Mouse (Mus musculus) hindbrain, embryonic 14.5 days (tissue): ENCODE results near the gene Pou2f1. TPM values are rescaled to one million over a fixed set of nuclear protein-coding genes. Genes with fewer than 3 reads are reported as not detected.

Experiments
- ATAC-seq: fragments of 200-750 bp; cut with Nextera tagmentation; 2 replicates; pipeline ENCODE4 v1.8.0; 2017; ENCODE audit warnings: moderate number of reproducible peaks, mild to moderate bottlenecking, moderate TSS enrichment, moderate library complexity; ENCODE audit not compliant: low FRiP score
- DNase-seq: peaks from one replicate; pipeline ENCODE4 v3.0.0-alpha.2; 2015; ENCODE audit warnings: low spot score
- H3K27ac ChIP-seq: fragments of 300-500 bp; sonication (generic); 2 replicates; pipeline ENCODE4 v1.5.1; 2014; ENCODE audit warnings: mild to moderate bottlenecking, moderate library complexity
- H3K27me3 ChIP-seq: fragments of 300-500 bp; sonication (generic); 2 replicates; pipeline ENCODE4 v1.6.1; 2014; ENCODE audit warnings: mild to moderate bottlenecking, low read length, mixed read lengths; ENCODE audit not compliant: control insufficient read depth, insufficient read depth
- H3K36me3 ChIP-seq: fragments of 300-500 bp; sonication (generic); replicated peaks from 2 replicates; pipeline ENCODE4 v1.6.1; 2014; ENCODE audit not compliant: control insufficient read depth, insufficient read depth
- H3K4me1 ChIP-seq: fragments of 300-500 bp; sonication (generic); replicated peaks from 2 replicates; pipeline ENCODE4 v1.6.1; 2014; ENCODE audit warnings: antibody characterized with exemption, low read length, mixed read lengths; ENCODE audit not compliant: control insufficient read depth, insufficient read depth
- H3K4me2 ChIP-seq: fragments of 300-500 bp; sonication (generic); replicated peaks from 2 replicates; pipeline ENCODE4 v1.6.1; 2014; ENCODE audit warnings: mild to moderate bottlenecking, moderate library complexity
- H3K4me3 ChIP-seq: fragments of 300-500 bp; sonication (generic); replicated peaks from 2 replicates; pipeline ENCODE4 v1.5.1; 2014; ENCODE audit warnings: mild to moderate bottlenecking, low read length
- H3K9ac ChIP-seq: fragments of 300-500 bp; sonication (generic); 2 replicates; pipeline ENCODE4 v1.6.1; 2014
- H3K9me3 ChIP-seq: fragments of 300-500 bp; sonication (generic); 2 replicates; pipeline ENCODE4 v1.6.1; 2016; ENCODE audit warnings: low read length; ENCODE audit not compliant: control insufficient read depth
- WGBS: fragments of 180-500 bp; shearing (Covaris S2); extraction: QIAGEN DNeasy Blood & Tissue Kit; methylation state at CpG from one replicate; pipeline ENCODE4 v1.1.7; 2014; 5-methylcytosine and 5-hydroxymethylcytosine counted together
- polyA plus RNA-seq: library from polyadenylated mRNA; unstranded; fragments of >200 nt; fragmentation: Nextera tagmentation; extraction: Ambion mirVana; gene quantifications from 2 replicates; pipeline ENCODE4 v1.2.1, GENCODE M21; 2014

Pou2f1 gene
- polyA plus RNA-seq, 1 experiment from 2014 or later: 19.2 TPM

- Histone ChIP-seq H3K4me3 (no peak overlapping the region), H3K27me3 (no peaks in the 10 kb centered on the region), H3K36me3 (no peaks in the 10 kb centered on the region), H3K9me3 (no peaks in the 10 kb centered on the region), H3K27ac (no peak overlapping the region), H3K4me1 (peaks cover 16% of the 10 kb centered on the region), H3K4me2 (no peak overlapping the region), H3K9ac (no peak overlapping the region)
- ATAC-seq: no peak
- 63% methylated on average over 1 of the region's 1 CpGs for WGBS
- no peak for DNase-seq
These were observed 8.2 kb downstream of the Pou2f1 start for GRCm38 (mm10) chr1:165994279-165994678.

DNA sequence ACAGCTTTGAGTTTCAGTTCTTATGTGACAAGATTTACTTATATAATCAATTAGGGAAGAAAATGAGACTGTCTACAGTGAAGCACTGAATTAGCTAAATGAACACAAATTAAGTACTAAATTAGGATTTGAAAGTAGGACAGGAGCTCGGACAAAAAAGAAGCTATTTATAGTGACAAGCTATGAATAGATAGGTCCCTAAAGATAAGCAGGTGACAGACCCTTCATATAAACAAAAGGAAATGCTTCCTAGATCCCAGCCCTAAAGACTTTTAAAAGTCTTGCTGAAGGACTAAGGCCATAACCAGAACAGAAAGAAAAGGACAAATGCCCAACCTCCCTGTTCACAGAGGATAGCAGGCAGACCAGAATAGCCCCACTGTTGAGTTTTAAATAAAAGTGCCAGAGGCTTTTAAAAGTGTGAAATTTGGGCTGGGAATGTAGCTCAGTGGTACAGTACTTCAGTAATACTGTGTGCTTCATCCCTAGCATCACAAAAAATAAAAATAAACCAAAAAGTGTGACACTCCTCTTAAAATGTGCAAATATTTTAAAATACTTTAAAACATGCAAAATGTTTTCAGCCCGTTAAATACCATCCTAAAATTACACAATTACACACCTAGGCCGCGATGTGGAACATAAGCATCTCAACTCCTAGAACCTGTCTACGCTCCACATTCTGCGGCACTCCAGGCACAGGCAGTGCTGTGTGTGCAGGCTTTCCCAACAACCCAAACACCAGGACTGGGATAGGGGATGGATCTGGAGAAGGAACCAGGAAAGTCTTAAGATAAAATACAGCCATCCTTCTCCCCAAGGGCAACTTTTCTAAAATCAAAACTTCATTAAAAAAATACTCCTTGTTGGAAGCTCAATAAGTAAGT, 9.0 kb downstream of the Pou2f1 start:
- ATAC-seq: no peak
- H3K9me3 ChIP-seq: no peaks in the 10 kb centered on the region
- WGBS: 80% methylated on average over 6 of the region's 6 CpGs

DNA sequence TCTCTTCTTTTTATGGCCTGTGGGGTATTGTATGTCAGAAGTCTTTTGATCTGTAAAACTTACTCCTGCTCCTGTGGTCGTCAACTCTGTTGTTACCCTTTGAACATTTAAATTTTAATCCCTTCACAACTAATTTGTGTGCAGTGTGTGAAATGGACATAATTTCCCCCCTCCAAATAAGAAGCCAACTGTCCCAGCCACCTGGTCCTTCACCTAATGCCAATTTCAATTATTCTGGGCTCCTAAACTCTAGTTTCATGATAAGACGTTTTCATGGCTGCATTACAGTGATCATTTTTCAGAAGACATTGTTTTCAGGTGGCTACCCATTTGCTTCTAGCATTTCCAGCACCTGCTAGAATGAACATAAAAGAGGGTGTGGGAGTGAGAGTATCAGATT, 13.9 kb downstream of the Pou2f1 start:
- WGBS: 76% methylated on average over 2 of the region's 2 CpGs
- ATAC-seq (no peak), DNase-seq (no peak)
- H3K27me3 ChIP-seq: no peaks in the 10 kb centered on the region
- H3K9me3 ChIP-seq: no peaks in the 10 kb centered on the region
- H3K36me3 ChIP-seq: no peaks in the 10 kb centered on the region
- peaks cover 6% of the 10 kb centered on the region; the same call in 1 of the 2 replicates for H3K4me1 ChIP-seq
- no peak overlapping the region for H3K4me3 ChIP-seq
- H3K4me2 ChIP-seq: no peak overlapping the region
- no peak overlapping the region for H3K27ac ChIP-seq
- no peak overlapping the region for H3K9ac ChIP-seq

More for the DNA sequence above, 9.0 kb downstream of the Pou2f1 start:
- no peaks in the 10 kb centered on the region for H3K36me3 ChIP-seq
- no peak overlapping the region for H3K27ac ChIP-seq
- no peak overlapping the region for H3K4me2 ChIP-seq
- H3K4me1 ChIP-seq: peaks cover 16% of the 10 kb centered on the region; the same call in 1 of the 2 replicates
- no peaks in the 10 kb centered on the region for H3K27me3 ChIP-seq
- no peak overlapping the region for H3K9ac ChIP-seq
- DNase-seq: no peak
- H3K4me3 ChIP-seq: no peak overlapping the region

GRCm38 (mm10) chr1:165988072-165988471, 14.4 kb downstream of the Pou2f1 start:
- H3K4me3 ChIP-seq: no peak overlapping the region
- no peak overlapping the region for H3K4me2 ChIP-seq
- ATAC-seq (no peak), DNase-seq (no peak)
- H3K9me3 ChIP-seq: no peaks in the 10 kb centered on the region
- 0 out of 2 replicates have a peak, but pooled peaks cover 2% of the 10 kb centered on the region for H3K4me1 ChIP-seq
- H3K9ac ChIP-seq: no peak overlapping the region
- 97% methylated on average over 2 of the region's 2 CpGs for WGBS
- no peak overlapping the region for H3K27ac ChIP-seq
- no peaks in the 10 kb centered on the region for H3K36me3 ChIP-seq
- no peaks in the 10 kb centered on the region for H3K27me3 ChIP-seq

GRCm38 (mm10) chr1:165985743-165986360, 16.6 kb downstream of the Pou2f1 start:
- Histone ChIP-seq H3K27me3 (no peaks in the 10 kb centered on the region), H3K4me3 (no peak overlapping the region), H3K4me2 (no peak overlapping the region), H3K9ac (no peak overlapping the region), H3K27ac (no peak overlapping the region), H3K4me1 (no peaks in the 10 kb centered on the region), H3K9me3 (no peaks in the 10 kb centered on the region), H3K36me3 (no peaks in the 10 kb centered on the region)
- DNase-seq (no peak), ATAC-seq (no peak)
- WGBS: 85% methylated on average over 3 of the region's 3 CpGs

DNA sequence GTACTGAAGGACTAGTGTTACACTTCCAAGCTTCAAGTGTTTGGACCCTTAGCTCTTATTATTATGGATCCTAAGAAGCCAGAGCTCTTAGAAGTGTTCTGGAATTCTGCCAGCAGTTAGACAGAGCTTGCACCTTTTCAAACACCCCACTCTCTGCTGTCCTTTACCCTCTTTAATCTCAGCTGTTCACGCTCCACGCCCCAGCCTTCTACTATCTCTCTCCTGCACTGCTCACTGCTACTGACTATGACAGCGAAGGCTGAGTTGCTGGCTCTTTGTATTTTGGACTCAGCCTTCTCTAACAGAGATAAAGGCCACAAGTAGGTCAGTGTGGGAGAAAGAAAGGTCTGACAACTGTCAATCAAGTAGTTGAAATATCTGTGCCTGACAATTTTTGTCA, 17.3 kb downstream of the Pou2f1 start:
- 76% methylated on average over 3 of the region's 3 CpGs for WGBS
- ATAC-seq (no peak), DNase-seq (no peak)

GRCm38 (mm10) chr1:165976672-165977448, 25.6 kb downstream of the Pou2f1 start:
- Histone ChIP-seq H3K4me2 (no peak overlapping the region), H3K27me3 (no peaks in the 10 kb centered on the region), H3K9me3 (no peaks in the 10 kb centered on the region), H3K4me1 (0 out of 2 replicates have a peak, but pooled peaks cover 9% of the 10 kb centered on the region), H3K9ac (no peak overlapping the region), H3K27ac (no peak overlapping the region), H3K36me3 (no peaks in the 10 kb centered on the region), H3K4me3 (no peak overlapping the region)
- ATAC-seq: no peak
- no peak for DNase-seq
- 60% methylated on average over 7 of the region's 7 CpGs for WGBS

More for the DNA sequence above, 17.3 kb downstream of the Pou2f1 start:
- Histone ChIP-seq H3K36me3 (no peaks in the 10 kb centered on the region), H3K27me3 (no peaks in the 10 kb centered on the region), H3K4me2 (no peak overlapping the region), H3K9me3 (no peaks in the 10 kb centered on the region), H3K9ac (no peak overlapping the region), H3K4me3 (no peak overlapping the region), H3K27ac (no peak overlapping the region), H3K4me1 (no peaks in the 10 kb centered on the region)

DNA sequence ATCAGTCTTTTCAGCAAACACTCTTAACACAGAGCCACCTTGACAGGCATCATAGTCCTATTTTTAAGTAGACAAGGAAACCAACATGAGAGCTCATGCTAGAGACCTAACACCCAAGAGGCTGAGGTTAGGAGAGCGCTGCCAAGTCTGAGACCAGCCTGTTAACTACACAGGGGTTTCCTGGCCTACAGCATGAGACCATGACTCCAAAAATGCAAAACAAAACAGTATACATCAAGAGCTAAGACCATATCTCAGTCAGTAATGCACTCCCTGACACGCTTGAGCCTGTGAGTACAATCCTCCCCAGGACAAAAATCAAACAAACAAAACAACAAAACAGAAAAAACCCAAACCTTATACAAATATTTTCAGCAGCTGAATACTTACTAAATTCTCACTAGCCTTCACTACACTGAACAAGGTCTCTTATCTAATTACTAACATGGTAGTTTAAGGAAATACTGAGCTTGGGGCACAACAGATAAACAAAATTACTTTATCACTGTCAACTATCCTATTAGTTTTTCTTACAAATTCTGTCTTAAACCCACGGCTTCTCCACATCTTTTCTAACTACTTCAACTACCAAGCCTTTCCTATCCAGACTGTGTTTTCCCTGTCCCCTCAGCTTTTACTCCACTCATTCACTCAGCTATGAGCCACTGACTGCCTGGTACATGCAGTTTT, 33.3 kb downstream of the Pou2f1 start:
- Histone ChIP-seq H3K27ac (no peak overlapping the region), H3K36me3 (no peaks in the 10 kb centered on the region), H3K27me3 (peaks cover 3% of the 10 kb centered on the region; the same call in 1 of the 2 replicates), H3K4me2 (no peak overlapping the region), H3K9me3 (0 out of 2 replicates have a peak, but pooled peaks cover 3% of the 10 kb centered on the region), H3K4me1 (peaks cover 9% of the 10 kb centered on the region; the same call in 1 of the 2 replicates), H3K9ac (no peak overlapping the region), H3K4me3 (no peak overlapping the region)
- DNase-seq (no peak), ATAC-seq (no peak)
- 88% methylated on average over 3 of the region's 3 CpGs for WGBS
